Mouse (Mus musculus): Measurements from ENCODE around the gene Adi1. TPM values are rescaled to one million over a fixed set of nuclear protein-coding genes. Genes with fewer than 3 reads are reported as not detected.
A peak's percentile ranks its signal among the peaks of the same experiment; 100 is the strongest.

The Adi1 gene
- polyA plus RNA-seq, 1 experiment from 2014 or later, result 30.0 TPM

- 72% methylated on average over 4 of the region's 4 CpGs for WGBS
- H3K4me1 ChIP-seq (replicated peaks), result no peaks in the 10 kb centered on the region
- H3K36me3 ChIP-seq, result no peaks in the 10 kb centered on the region
- no peaks in the 10 kb centered on the region for H3K27me3 ChIP-seq
- no peak for ATAC-seq (ENCODE audit: low FRiP score, low read depth)
- H3K4me2 ChIP-seq, result no peak overlapping the region
- H3K9me3 ChIP-seq, result no peaks in the 10 kb centered on the region
- no peak overlapping the region for H3K4me3 ChIP-seq
- no peak overlapping the region for H3K27ac ChIP-seq (replicated peaks)
- no peak overlapping the region for H3K9ac ChIP-seq
Measured at GRCm38 (mm10) chr12:28666734-28667133, 8.3 kb upstream of the Adi1 start.

DNA sequence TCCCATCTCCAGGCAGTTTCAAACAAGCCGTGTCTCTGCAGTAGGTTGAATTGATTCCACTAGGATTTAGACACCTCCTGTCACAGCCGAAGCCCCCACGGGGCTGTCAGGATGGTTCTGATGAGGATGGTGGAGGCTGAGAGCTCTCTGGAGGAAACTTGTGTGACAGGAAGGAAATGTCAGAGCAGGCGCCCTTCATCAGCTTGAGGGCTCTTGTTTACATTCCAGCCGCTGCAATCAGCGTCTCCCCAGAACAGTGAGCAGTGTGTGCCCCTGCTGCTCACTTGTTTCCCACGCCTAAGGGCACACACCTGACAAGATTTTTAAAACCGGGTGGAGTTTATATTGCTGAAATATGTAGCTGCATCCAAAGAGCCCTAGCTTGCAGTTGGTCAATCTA is 7.7 kb upstream of the Adi1 start:
- no peak overlapping the region for H3K4me2 ChIP-seq
- H3K4me1 ChIP-seq (replicated peaks), result no peaks in the 10 kb centered on the region
- no peaks in the 10 kb centered on the region for H3K27me3 ChIP-seq
- no peak overlapping the region for H3K4me3 ChIP-seq
- 50% methylated on average over 8 of the region's 8 CpGs for WGBS
- no peak overlapping the region for H3K27ac ChIP-seq (replicated peaks)
- ATAC-seq (ENCODE audit: low FRiP score, low read depth), result no peak
- H3K36me3 ChIP-seq, result no peaks in the 10 kb centered on the region
- no peaks in the 10 kb centered on the region for H3K9me3 ChIP-seq
- no peak overlapping the region for H3K9ac ChIP-seq

- peak overlapping the region; percentile 93 for H3K27ac ChIP-seq (replicated peaks)
- no peak for ATAC-seq (ENCODE audit: low FRiP score, low read depth)
- peak overlapping the region; percentile 58 for H3K4me2 ChIP-seq
- no peaks in the 10 kb centered on the region for H3K36me3 ChIP-seq
- no peaks in the 10 kb centered on the region for H3K9me3 ChIP-seq
- no peaks in the 10 kb centered on the region for H3K27me3 ChIP-seq
- 85% methylated on average over 10 of the region's 10 CpGs for WGBS
- H3K9ac ChIP-seq, result peak overlapping the region; percentile 56; the same call in 1 of the 2 replicates
- peak overlapping the region; percentile 48 for H3K4me3 ChIP-seq
- H3K4me1 ChIP-seq (replicated peaks), result peaks cover 14% of the 10 kb centered on the region
Measured at GRCm38 (mm10) chr12:28674038-28674720, 852 bp upstream of the Adi1 start.

GRCm38 (mm10) chr12:28675925-28676209 is 836 bp downstream of the Adi1 start:
- no peaks in the 10 kb centered on the region for H3K9me3 ChIP-seq
- peak overlapping the region; percentile 56 for H3K9ac ChIP-seq
- H3K36me3 ChIP-seq, result no peaks in the 10 kb centered on the region
- ATAC-seq (ENCODE audit: low FRiP score, low read depth), result no peak
- WGBS, result 65% methylated on average over 5 of the region's 5 CpGs
- no peaks in the 10 kb centered on the region for H3K27me3 ChIP-seq
- H3K27ac ChIP-seq (replicated peaks), result peak overlapping the region; percentile 93
- H3K4me3 ChIP-seq, result peak overlapping the region; percentile 48
- H3K4me2 ChIP-seq, result peak overlapping the region; percentile 58
- H3K4me1 ChIP-seq (replicated peaks), result peaks cover 14% of the 10 kb centered on the region

GRCm38 (mm10) chr12:28684674-28685073 is 9.6 kb downstream of the Adi1 start:
- H3K4me2 ChIP-seq, result no peak overlapping the region
- H3K27me3 ChIP-seq, result no peaks in the 10 kb centered on the region
- H3K9ac ChIP-seq, result no peak overlapping the region
- no peak for ATAC-seq (ENCODE audit: low FRiP score, low read depth)
- H3K27ac ChIP-seq (replicated peaks), result no peak overlapping the region
- no peaks in the 10 kb centered on the region for H3K9me3 ChIP-seq
- 93% methylated on average over 1 of the region's 1 CpGs for WGBS
- no peak overlapping the region for H3K4me3 ChIP-seq
- 0 out of 2 replicates have a peak, but pooled peaks cover 3% of the 10 kb centered on the region for H3K4me1 ChIP-seq (replicated peaks)
- 0 out of 2 replicates have a peak, but pooled peaks cover 4% of the 10 kb centered on the region for H3K36me3 ChIP-seq

GRCm38 (mm10) chr12:28685771-28686170 is 10.7 kb downstream of the Adi1 start:
- Histone ChIP-seq H3K27ac (replicated peaks) (no peak overlapping the region), H3K36me3 (peaks cover 9% of the 10 kb centered on the region; the same call in 1 of the 2 replicates)

GRCm38 (mm10) chr12:28686199-28686879 is 11.3 kb downstream of the Adi1 start:
- Histone ChIP-seq H3K27ac (replicated peaks) (no peak overlapping the region; the same call in 1 of the 2 replicates), H3K9ac (no peak overlapping the region), H3K27me3 (no peaks in the 10 kb centered on the region), H3K4me2 (no peak overlapping the region), H3K4me1 (replicated peaks) (0 out of 2 replicates have a peak, but pooled peaks cover 3% of the 10 kb centered on the region), H3K36me3 (peaks cover 14% of the 10 kb centered on the region), H3K9me3 (no peaks in the 10 kb centered on the region), H3K4me3 (no peak overlapping the region)
- 40% methylated on average over 8 of the region's 8 CpGs for WGBS
- ATAC-seq (ENCODE audit: low FRiP score, low read depth), result no peak

More at GRCm38 (mm10) chr12:28685771-28686170, 10.7 kb downstream of the Adi1 start:
- Histone ChIP-seq H3K4me2 (no peak overlapping the region), H3K4me3 (no peak overlapping the region), H3K9ac (no peak overlapping the region), H3K9me3 (no peaks in the 10 kb centered on the region), H3K27me3 (no peaks in the 10 kb centered on the region), H3K4me1 (replicated peaks) (0 out of 2 replicates have a peak, but pooled peaks cover 3% of the 10 kb centered on the region)
- no peak for ATAC-seq (ENCODE audit: low FRiP score, low read depth)
- WGBS, result 65% methylated on average over 3 of the region's 3 CpGs

GRCm38 (mm10) chr12:28688996-28689395 is 14.0 kb downstream of the Adi1 start:
- 84% methylated on average over 6 of the region's 6 CpGs for WGBS
- no peak for ATAC-seq (ENCODE audit: low FRiP score, low read depth)
- Histone ChIP-seq H3K4me3 (no peak overlapping the region), H3K27me3 (no peaks in the 10 kb centered on the region), H3K4me2 (no peak overlapping the region), H3K9ac (no peak overlapping the region), H3K27ac (replicated peaks) (no peak overlapping the region), H3K36me3 (peaks cover 22% of the 10 kb centered on the region), H3K4me1 (replicated peaks) (0 out of 2 replicates have a peak, but pooled peaks cover 3% of the 10 kb centered on the region), H3K9me3 (no peaks in the 10 kb centered on the region)

DNA sequence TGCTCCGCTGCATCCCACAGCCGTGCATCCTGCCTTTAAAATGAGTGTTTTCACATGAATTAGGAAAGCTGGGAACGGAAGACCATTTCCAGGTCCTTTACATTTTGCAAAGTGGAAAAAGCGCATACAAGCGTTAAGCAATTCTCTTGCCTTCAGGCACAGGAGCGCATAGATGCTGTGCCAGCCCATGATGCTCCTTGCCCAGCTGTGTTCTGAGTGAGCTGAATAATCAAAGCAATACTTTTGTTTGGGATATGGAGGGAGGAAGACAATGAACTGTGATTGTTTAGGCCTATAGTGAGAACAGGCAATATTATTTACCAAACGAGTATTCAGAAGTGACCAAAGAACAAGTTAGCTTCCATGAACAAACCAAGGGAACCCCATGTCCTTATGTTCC is 15.7 kb downstream of the Adi1 start:
- H3K9me3 ChIP-seq, result no peaks in the 10 kb centered on the region
- H3K4me1 ChIP-seq (replicated peaks), result 0 out of 2 replicates have a peak, but pooled peaks cover 3% of the 10 kb centered on the region
- H3K4me2 ChIP-seq, result no peak overlapping the region
- 90% methylated on average over 7 of the region's 7 CpGs for WGBS
- no peak overlapping the region for H3K27ac ChIP-seq (replicated peaks)
- no peaks in the 10 kb centered on the region for H3K27me3 ChIP-seq
- H3K9ac ChIP-seq, result no peak overlapping the region
- ATAC-seq (ENCODE audit: low FRiP score, low read depth), result no peak
- peaks cover 27% of the 10 kb centered on the region for H3K36me3 ChIP-seq
- no peak overlapping the region for H3K4me3 ChIP-seq

DNA sequence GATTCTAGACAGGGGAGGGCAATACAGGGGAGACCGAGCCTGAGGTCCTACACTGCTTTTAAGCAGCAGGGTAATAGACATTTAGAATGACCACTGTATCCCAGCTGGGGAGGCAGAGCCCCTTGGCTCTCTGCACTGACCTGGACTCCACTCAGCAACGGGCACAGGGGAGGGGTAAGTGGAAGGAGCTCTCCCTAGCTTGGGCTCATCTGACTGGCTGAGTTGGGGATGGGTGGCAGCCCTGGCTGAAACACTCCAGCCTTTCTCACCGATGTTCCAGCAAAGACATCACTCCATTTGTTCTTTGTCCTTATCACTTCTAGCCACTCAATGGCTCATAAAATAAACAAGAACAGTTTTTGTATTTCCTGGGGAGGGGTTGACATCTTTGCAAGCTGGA is 18.7 kb downstream of the Adi1 start:
- no peak overlapping the region for H3K4me3 ChIP-seq
- no peaks in the 10 kb centered on the region for H3K9me3 ChIP-seq
- H3K27me3 ChIP-seq, result no peaks in the 10 kb centered on the region
- no peak overlapping the region for H3K27ac ChIP-seq (replicated peaks)
- no peaks in the 10 kb centered on the region for H3K4me1 ChIP-seq (replicated peaks)
- WGBS, result 87% methylated on average over 3 of the region's 3 CpGs
- ATAC-seq (ENCODE audit: low FRiP score, low read depth), result no peak
- H3K36me3 ChIP-seq, result peaks cover 23% of the 10 kb centered on the region
- no peak overlapping the region for H3K9ac ChIP-seq
- H3K4me2 ChIP-seq, result no peak overlapping the region

GRCm38 (mm10) chr12:28694231-28694630 is 19.2 kb downstream of the Adi1 start:
- H3K9ac ChIP-seq, result no peak overlapping the region
- H3K4me3 ChIP-seq, result no peak overlapping the region
- H3K4me1 ChIP-seq (replicated peaks), result peaks cover 3% of the 10 kb centered on the region; the same call in 1 of the 2 replicates
- no peak overlapping the region for H3K4me2 ChIP-seq
- no peaks in the 10 kb centered on the region for H3K27me3 ChIP-seq
- WGBS, result 77% methylated on average over 2 of the region's 2 CpGs
- no peak for ATAC-seq (ENCODE audit: low FRiP score, low read depth)
- H3K36me3 ChIP-seq, result peaks cover 23% of the 10 kb centered on the region
- H3K27ac ChIP-seq (replicated peaks), result no peak overlapping the region
- no peaks in the 10 kb centered on the region for H3K9me3 ChIP-seq

GRCm38 (mm10) chr12:28694776-28695175 is 19.7 kb downstream of the Adi1 start:
- Histone ChIP-seq H3K36me3 (peaks cover 23% of the 10 kb centered on the region), H3K27ac (replicated peaks) (no peak overlapping the region), H3K9ac (no peak overlapping the region), H3K9me3 (no peaks in the 10 kb centered on the region), H3K27me3 (no peaks in the 10 kb centered on the region), H3K4me1 (replicated peaks) (peaks cover 7% of the 10 kb centered on the region; the same call in 1 of the 2 replicates), H3K4me2 (no peak overlapping the region), H3K4me3 (no peak overlapping the region)
- ATAC-seq (ENCODE audit: low FRiP score, low read depth), result no peak
- 91% methylated on average over 7 of the region's 7 CpGs for WGBS

All from hindbrain, embryonic 15.5 days (tissue).